Mouse (Mus musculus) megakaryocyte, embryonic 14.5 days (primary cell): ENCODE measurements around the gene Cdkn1a.

Experiments
- FLI1 ChIP-seq: IDR thresholded peaks from 2 replicates; pipeline ENCODE4 v1.6.1; 2012; ENCODE audit warnings: low read length, inconsistent platforms, mixed read lengths
- GATA1 ChIP-seq: IDR thresholded peaks from 3 replicates; pipeline ENCODE4 v1.6.1; 2012; ENCODE audit warnings: mixed read lengths, low read length, inconsistent platforms, borderline replicate concordance

- TF ChIP-seq GATA1 (no peak), FLI1 (no peak)
Measured at GRCm38 (mm10) chr17:29053067-29053466, 37.7 kb upstream of the Cdkn1a start.
